Mouse (Mus musculus): ENCODE results near the gene Arl15.

Gene Arl15

GRCm38 (mm10) chr13:113917868-113918411 lies 123.6 kb downstream of the Arl15 start:
- DNase-seq (ENCODE audit: low read depth) = peak; percentile 37

DNA sequence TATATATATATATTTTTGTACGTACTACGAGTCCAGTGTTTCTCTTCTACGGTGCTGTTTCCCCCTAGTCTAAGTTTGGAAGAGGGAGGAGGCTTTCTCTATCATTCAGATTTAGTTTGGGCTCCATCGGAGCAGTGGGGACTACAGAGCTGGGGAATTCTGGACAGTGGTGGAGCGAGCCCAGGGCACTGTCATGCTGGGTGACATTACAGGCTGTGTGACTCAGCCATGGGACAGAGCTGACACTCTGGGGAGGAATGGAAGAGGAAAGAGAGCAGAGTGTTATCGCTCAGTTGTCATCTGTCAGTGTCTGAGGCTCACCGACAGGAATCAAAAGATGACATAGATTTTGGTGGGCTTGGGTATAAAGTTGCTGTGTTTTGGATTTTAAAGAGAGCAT lies 124.4 kb downstream of the Arl15 start:
- no peak for DNase-seq (ENCODE audit: low read depth)

DNA sequence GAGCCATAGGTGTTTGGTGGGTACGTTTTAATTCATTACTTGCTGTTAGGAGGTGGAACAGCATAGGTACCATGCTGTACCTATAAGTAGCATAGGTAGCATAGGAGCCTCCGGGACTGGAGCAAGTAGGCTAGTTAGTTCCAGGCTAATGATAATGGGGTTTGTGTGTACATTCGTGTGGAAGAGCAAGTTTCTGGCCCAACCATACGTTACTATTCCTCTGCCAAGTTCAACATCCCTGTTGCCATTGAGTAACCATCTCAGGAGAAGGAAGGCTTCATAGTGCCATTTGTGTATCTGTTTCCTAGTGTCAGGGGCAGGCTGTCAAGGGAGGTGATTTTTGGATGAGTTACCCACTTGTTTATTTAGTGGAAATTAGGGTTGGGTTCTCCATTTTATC lies 141.4 kb downstream of the Arl15 start:
- no peak for DNase-seq (ENCODE audit: low read depth)

- DNase-seq (ENCODE audit: low read depth) = no peak
Measured at GRCm38 (mm10) chr13:113937231-113937630, 142.9 kb downstream of the Arl15 start.

- DNase-seq (ENCODE audit: low read depth) = no peak
Measured at GRCm38 (mm10) chr13:113938561-113938960, 144.3 kb downstream of the Arl15 start.

DNA sequence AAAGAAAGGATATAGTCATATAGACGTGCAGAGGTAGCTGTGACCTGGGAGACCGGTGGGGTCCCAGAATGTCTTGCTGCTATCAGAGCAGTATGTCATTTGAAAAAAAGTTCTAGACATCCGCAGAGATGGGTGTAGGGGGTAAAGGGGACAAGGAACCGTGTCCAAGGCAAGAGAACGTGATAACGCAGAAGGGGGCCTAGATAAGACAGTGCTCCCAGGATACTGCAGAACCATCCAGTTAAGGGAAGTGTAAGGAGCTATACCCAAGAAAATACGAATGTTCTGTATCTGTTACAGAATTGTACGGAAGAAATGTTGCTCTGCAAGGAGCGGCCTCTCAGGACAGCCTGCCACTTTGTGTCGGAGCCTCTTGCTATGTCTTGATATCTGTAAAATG lies 144.8 kb downstream of the Arl15 start:
- DNase-seq (ENCODE audit: low read depth) = no peak

- no peak for DNase-seq (ENCODE audit: low read depth)
Measured at GRCm38 (mm10) chr13:113939681-113940080, 145.4 kb downstream of the Arl15 start.

- DNase-seq (ENCODE audit: low read depth) = no peak
Measured at GRCm38 (mm10) chr13:113940151-113940550, 145.8 kb downstream of the Arl15 start.

DNA sequence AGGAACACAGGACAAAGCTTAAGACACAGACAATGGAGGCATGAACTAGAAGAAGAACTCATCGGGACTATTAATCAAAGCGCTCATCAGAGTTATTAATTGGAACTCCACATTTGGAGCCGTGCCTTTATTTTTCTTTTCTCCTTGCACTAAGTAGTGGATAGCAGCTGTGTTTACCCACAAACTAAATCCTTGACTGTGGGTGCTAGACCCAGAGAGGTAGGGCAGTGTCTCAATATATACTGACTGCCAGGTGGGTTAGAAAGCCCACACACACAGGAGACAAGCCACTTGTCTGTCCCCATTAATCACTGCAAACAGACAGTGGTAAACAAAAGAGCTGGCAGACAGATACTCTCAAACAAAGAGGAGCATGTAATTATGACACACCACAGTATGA lies 147.6 kb downstream of the Arl15 start:
- no peak for DNase-seq (ENCODE audit: low read depth)

GRCm38 (mm10) chr13:113947546-113947945 lies 153.2 kb downstream of the Arl15 start:
- DNase-seq (ENCODE audit: low read depth) = no peak

DNA sequence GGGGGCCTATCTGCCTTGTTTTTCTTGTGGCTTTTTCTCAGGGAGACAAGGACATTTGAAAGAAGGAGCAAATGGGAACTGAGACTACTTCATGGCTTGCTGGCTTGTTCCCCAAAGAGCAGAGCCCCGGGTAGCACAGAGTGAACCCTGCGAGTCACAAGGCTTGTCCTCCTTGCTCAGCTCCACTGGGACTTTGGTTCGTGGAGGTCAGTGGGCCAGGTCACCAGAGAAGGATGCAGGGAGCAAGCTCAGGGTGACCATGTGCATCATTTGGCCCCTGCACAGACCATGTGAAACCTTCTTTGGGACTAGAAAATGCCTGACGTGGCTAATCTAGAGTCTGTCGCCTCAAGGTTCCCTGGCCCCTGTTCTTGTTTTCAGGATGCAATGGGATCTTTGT lies 155.4 kb downstream of the Arl15 start:
- DNase-seq (ENCODE audit: low read depth) = no peak

DNA sequence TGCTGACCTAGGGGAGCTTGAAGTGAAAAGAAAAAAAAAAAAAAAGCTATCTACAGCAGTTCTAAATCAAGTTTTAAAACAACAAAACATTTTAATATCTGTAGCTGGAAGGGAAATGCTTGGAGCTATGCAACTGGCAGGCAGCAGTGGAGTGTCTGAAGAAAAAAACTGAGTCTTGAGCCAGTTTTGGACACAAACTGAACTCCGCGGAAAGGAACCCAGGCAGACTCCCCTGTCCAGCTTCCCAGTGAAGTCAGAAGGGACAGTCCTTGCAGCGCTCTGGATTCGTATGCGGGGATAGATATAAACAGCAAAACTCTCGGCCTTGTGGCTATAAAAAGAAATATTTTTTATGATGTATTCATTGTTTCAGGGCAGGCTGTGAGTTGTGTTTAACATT lies 155.8 kb downstream of the Arl15 start:
- no peak for DNase-seq (ENCODE audit: low read depth)

GRCm38 (mm10) chr13:113957438-113957837 lies 163.1 kb downstream of the Arl15 start:
- no peak for DNase-seq (ENCODE audit: low read depth)

DNA sequence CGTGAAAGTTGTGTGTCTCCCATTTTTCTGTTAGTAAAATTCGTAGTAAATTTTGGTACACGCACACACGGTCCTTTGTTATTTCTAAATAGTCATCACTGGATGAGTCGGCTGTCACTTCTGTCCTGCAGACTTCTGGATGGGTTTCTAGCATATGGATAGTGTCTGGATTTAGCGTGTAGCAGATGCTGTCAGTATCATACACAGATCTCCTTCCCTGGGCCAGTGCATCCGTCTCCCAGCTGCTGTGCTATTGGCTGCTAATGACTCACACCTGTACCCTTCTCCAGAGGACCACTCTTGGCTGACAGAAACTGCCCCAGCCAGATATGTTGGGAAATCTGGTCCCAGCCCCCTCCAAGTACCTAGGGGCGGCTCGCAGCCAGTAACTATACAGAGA lies 170.6 kb downstream of the Arl15 start:
- DNase-seq (ENCODE audit: low read depth) = no peak

DNA sequence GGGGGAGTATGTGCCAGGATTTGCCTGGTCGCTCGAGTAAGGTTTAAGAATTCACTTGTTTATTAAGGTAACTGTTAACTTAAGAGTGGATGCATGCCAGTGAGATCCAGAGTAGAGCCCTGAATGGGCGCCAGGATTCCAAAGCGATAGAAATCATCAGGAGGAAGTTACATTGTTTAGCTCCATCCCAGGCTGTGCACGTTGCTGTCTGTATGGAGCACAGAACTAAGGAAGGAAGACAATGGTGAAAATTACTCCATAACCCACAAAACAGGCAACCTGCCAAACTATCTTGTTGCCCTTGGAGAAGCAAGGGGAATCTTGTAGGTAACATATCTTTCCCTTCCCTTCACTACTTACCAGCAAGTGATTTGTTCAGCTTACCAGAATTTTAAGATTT lies 176.4 kb downstream of the Arl15 start:
- no peak for DNase-seq (ENCODE audit: low read depth)

DNA sequence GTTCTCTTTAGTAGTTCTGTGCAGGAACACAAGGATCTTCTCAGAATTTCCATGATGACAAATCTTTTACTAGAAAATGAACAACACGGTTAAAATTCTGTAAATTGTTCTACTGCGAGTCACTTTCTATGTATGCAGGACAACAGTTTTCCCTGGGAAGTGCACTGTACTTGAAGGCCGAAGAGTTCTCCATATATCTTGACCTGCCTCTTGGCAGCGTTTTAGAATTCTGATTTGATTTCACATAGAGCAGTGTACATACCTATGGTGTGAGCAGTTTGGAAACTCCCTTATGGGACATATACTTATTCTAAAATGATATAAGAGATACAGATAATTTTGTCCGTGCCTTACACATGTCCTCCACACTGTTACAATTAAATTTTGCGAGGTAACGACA lies 178.1 kb downstream of the Arl15 start:
- DNase-seq (ENCODE audit: low read depth) = no peak

DNA sequence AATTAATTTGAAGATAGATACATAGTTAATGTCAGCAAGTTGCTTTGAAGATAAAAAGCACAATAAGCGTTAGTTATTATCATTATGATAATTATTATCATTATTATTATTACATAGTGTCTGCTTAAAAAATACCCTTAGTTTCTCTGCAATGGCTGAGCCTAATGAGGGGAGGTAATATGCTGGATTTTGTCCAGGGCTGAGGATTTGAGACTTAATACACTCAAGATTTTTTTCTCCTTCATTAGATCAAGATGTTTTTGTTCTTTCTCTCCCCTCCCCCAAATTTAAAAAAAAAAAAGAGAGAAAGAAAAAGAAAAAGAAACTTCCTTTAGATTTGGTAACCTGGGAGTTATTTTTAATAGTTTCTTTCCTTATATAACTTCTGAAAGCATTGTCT lies 180.6 kb downstream of the Arl15 start:
- no peak for DNase-seq (ENCODE audit: low read depth)

DNA sequence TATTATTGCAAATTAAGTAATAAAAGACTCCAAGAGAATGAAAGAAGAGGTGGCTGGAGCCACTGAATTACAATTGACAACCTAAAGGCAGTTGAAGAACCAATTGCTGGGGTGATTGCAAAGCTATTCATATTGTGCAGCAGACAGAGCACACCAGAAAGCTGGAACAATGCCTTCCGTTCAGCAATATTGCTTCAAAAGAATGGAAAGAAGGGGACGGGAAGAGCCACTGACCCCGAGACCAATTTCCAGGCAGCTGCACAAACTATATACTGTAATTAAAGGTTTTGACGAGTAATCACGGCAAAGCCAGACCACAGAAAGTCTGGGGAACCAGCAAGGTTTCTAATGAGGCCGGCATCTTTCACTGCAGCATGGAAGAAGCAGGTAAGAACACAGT lies 181.4 kb downstream of the Arl15 start:
- DNase-seq (ENCODE audit: low read depth) = no peak

DNA sequence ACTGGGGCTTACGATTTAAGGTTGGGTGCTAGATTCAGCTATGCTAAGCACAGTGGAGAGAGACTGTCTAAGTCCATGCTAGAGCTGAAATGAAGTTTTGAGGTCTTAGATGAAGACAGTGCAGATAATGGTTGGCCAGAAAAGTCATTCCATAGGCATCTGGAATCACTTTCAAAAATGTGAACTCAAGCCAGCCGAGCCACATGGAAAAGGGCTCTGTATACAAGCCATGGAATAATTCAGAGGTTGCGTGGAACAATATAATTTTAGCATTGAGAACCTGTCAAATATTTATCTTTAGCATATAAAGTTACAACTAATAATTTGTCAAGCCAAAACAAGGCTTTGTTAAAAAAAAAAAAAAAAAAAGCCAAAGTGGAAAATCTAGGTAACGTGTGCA lies 182.6 kb downstream of the Arl15 start:
- DNase-seq (ENCODE audit: low read depth) = no peak

DNA sequence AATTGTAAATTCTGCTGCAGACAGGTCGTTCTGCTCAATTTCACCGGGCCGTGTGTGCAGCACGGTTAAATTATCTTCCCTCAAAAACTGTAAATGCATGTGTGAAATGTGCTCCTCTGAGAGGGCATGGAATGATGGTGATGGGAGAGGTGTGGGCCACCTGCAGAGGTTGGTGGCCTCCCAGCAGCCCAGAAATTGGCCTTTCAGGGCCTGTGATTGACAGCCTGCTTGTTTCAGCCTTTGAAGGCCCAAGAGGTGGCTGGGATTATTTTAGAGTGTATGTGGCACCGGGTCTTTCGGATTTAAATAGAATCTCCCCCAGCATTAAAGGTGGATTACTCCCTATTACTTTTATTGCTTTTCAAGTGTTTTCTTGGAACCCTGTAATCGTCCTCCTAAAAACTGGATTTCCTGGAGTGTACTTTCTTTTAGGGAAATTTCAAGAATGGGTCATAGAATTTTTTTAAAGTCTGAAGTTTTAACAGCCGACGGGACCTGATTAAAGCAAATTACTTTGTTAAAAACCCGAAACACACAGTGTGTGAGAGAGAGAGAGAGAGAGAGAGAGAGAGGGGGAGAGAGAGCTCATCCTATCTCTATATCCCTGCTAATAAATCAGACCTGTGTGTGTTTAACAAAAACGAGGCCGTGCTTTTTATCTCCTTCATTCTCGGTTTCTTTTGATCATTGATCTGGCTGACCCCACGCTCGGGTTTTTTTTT lies 186.6 kb downstream of the Arl15 start:
- DNase-seq (ENCODE audit: low read depth) = no peak

GRCm38 (mm10) chr13:113981461-113982000 lies 187.2 kb downstream of the Arl15 start:
- DNase-seq (ENCODE audit: low read depth) = no peak

GRCm38 (mm10) chr13:113983633-113984032 lies 189.3 kb downstream of the Arl15 start:
- no peak for DNase-seq (ENCODE audit: low read depth)

DNA sequence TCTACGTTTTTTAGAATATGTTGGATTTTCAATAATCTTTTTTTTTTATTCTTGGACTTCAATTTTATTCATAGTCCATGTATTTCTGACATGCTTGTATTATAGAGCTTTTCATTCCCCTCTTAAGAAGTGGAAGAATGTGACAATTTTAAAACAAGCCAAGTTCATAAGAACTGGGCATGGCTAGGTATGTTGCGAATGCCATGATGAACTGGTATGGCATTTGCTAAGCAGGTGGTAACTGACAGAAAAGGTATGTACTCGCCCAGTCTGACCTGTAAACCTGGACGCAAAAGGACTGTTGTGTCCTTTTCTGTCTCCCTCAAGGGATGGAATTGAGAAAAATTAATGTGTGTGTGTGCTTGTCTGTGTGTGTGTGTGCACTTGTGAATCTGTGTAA lies 190.2 kb downstream of the Arl15 start:
- DNase-seq (ENCODE audit: low read depth) = no peak

Data from fibroblast of lung, adult 2 months (primary cell).